Mouse (Mus musculus) forebrain, postnatal 0 days (tissue): Measurements from ENCODE around the gene Srp9. TPM values are rescaled to one million over a fixed set of nuclear protein-coding genes. Genes with fewer than 3 reads are reported as not detected.
"Not testable (repeated sequence)": the region's sequence is repeated elsewhere in the genome, so short reads cannot be mapped to it uniquely, and the experiment has no call there.

Experiments
- ATAC-seq: fragments of 200-750 bp; cut with Nextera tagmentation; 2 replicates; pipeline ENCODE4 v1.8.0; 2017; ENCODE audit warnings: mild to moderate bottlenecking, moderate library complexity
- DNase-seq: peaks from one replicate; pipeline ENCODE4 v3.0.0-alpha.2; 2015
- H3K27ac ChIP-seq: fragments of 300-500 bp; sonication (generic); 2 replicates; pipeline ENCODE4 v1.5.1; 2014; ENCODE audit warnings: low read depth, mild to moderate bottlenecking, antibody characterized with exemption, low read length, moderate library complexity, mixed read lengths
- H3K27me3 ChIP-seq: fragments of 300-500 bp; sonication (generic); 2 replicates; pipeline ENCODE4 v1.6.1; 2014; ENCODE audit warnings: mild to moderate bottlenecking, low read length, mixed read lengths; ENCODE audit not compliant: insufficient read depth
- H3K36me3 ChIP-seq: fragments of 300-500 bp; sonication (generic); 2 replicates; pipeline ENCODE4 v1.6.1; 2014; ENCODE audit warnings: mild to moderate bottlenecking, moderate library complexity; ENCODE audit not compliant: insufficient read depth
- H3K4me1 ChIP-seq: fragments of 300-500 bp; sonication (generic); 2 replicates; pipeline ENCODE4 v1.6.1; 2014; ENCODE audit warnings: antibody characterized with exemption; ENCODE audit not compliant: insufficient read depth
- H3K4me2 ChIP-seq: fragments of 300-500 bp; sonication (generic); 2 replicates; pipeline ENCODE4 v1.6.1; 2014; ENCODE audit warnings: low read depth, mild to moderate bottlenecking, moderate library complexity
- H3K4me3 ChIP-seq: fragments of 300-500 bp; sonication (generic); 2 replicates; pipeline ENCODE4 v1.5.1; 2014; ENCODE audit warnings: low read depth, low read length, mixed read lengths
- H3K9ac ChIP-seq: fragments of 300-500 bp; sonication (generic); 2 replicates; pipeline ENCODE4 v1.6.1; 2014; ENCODE audit warnings: mild to moderate bottlenecking
- H3K9me3 ChIP-seq: fragments of 300-500 bp; sonication (generic); 2 replicates; pipeline ENCODE4 v1.6.1; 2016; ENCODE audit warnings: low read length
- CTCF ChIP-seq: sonication (generic); IDR thresholded peaks from 2 replicates; pipeline ENCODE4 v1.5.1; 2016; ENCODE audit warnings: antibody characterized with exemption, control low read depth, low read depth
- WGBS: fragments of 180-500 bp; shearing (Covaris S2); extraction: QIAGEN DNeasy Blood & Tissue Kit; methylation state at CpG from one replicate; pipeline ENCODE4 v1.1.7; 2014; 5-methylcytosine and 5-hydroxymethylcytosine counted together
- polyA plus RNA-seq: library from polyadenylated mRNA; unstranded; fragments of >200 nt; fragmentation: Nextera tagmentation; extraction: Ambion mirVana; gene quantifications from 2 replicates; pipeline ENCODE4 v1.2.1, GENCODE M21; 2015
- total RNA-seq: library from RNA; depleted of rRNA; stranded (reverse); fragments of >200 nt; gene quantifications from 2 replicates; pipeline ENCODE4 v1.2.3, GENCODE M21; 2014; rRNA removed

Gene Srp9
- total and polyA plus RNA-seq, 2 experiments from 2014 or later = 82.9 to 150 TPM

DNA sequence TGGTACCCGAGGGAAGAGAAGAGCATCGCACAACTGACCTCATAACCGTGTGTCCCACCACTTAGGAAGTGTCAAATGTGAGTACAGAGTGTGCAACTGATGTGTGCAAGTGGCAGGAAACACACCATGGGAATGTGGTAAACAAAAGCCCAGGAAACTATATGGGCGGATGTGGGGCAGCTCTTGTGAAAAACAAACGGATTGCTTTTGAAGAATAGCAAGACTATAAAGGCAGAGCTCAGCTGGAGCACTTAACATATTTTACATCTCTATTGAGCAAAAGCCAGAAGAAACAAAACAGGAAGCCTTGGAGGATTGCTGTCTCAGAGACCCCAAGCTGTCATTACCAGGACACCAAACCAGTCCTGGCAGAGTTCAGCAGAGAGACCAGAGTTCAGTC is 38.4 kb downstream of the Srp9 start:
- Histone ChIP-seq H3K4me2 (no peak overlapping the region), H3K9ac (no peak overlapping the region), H3K9me3 (no peaks in the 10 kb centered on the region), H3K4me3 (no peak overlapping the region), H3K4me1 (no peaks in the 10 kb centered on the region), H3K36me3 (no peaks in the 10 kb centered on the region), H3K27me3 (no peaks in the 10 kb centered on the region), H3K27ac (no peak overlapping the region)
- TF ChIP-seq CTCF = no peak
- WGBS = 35% methylated on average over 5 of the region's 5 CpGs
- ATAC-seq (no peak), DNase-seq (no peak)

DNA sequence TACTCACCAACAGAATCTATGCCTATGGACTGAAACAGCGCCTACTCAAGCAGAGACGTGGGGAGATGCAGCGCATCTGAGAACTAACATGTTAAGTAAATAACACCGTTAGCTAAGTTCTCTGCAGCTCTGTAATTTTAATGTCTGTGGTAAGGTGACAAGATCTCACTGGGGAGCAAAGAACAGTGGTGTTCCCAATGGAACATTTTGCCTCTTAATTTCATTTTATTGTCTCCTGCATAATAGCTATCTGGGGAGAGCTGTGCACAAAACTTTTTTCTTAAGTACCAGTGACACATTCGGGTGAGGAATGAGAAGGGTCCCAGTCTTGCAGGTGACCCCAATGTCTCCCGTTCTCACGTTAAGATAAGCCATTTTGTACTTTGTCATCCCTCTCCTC is 39.8 kb downstream of the Srp9 start, which contains the start of gene Vmn1r1:
TSS of gene Vmn1r1 (minus strand) at position 101 of the 400 bp plus-strand sequence.
- no peak within 1 kb of the TSS for H3K4me2 ChIP-seq
- DNase-seq (no peak), ATAC-seq (no peak)
- no peaks in the 10 kb centered on the region for H3K9me3 ChIP-seq
- no peak within 1 kb of the TSS for H3K27ac ChIP-seq
- no peak for TF ChIP-seq CTCF
- 90% methylated on average over 7 of the region's 7 CpGs for WGBS
- no peak within 1 kb of the TSS for H3K9ac ChIP-seq
- no peaks in the 10 kb centered on the region for H3K27me3 ChIP-seq
- no peaks in the 10 kb centered on the region for H3K36me3 ChIP-seq
- H3K4me3 ChIP-seq = no peak within 1 kb of the TSS
- no peaks in the 10 kb centered on the region for H3K4me1 ChIP-seq

DNA sequence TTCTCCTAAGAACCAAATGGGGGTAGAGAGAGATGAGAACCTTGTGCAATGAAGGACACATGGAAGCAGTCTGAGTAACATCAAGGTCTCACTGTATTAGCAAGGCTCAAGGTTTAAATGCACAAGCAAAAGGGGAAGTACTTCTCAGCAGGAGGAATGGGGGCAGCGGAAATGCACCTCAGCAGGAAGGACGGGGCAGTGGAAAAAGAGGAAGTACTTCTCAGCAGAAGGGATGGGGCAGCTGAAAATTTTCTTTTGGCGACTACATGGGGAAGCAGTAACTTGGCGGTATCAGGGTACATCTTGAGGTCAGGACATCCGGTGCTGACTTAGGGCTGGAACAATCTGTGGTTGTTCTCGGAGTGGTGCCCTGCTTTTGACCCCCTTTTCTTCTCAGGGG is 45.7 kb downstream of the Srp9 start:
- H3K9ac ChIP-seq, H3K36me3 ChIP-seq: not testable (repeated sequence)
- WGBS = 87% methylated on average over 6 of the region's 6 CpGs

DNA sequence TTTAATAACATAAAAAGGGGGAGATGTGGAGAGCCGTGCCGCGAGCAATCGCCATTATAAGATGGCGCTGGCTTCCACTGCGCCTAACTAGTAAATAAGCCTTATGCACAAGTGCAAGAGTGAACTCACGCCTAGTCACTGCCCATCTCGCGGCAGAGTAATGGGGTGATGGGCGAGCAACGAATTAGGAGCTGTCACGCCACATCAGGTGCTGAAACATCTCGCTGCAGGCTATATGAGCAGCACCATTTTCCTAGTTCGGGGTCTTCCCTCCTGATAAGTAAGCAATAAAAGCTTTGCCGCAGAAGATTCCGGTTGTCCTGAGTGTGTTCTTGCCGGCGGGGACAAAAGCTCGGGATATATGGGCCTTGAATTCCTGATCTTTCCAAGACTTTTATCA is 52.4 kb downstream of the Srp9 start:
- not testable (repeated sequence) for H3K4me3 ChIP-seq, ATAC-seq, H3K27me3 ChIP-seq, H3K9ac ChIP-seq, H3K27ac ChIP-seq, H3K4me2 ChIP-seq, H3K4me1 ChIP-seq, H3K36me3 ChIP-seq, DNase-seq, H3K9me3 ChIP-seq
- WGBS = 94% methylated on average over 19 of the region's 19 CpGs

More for the DNA sequence above, 45.7 kb downstream of the Srp9 start:
- H3K4me3 ChIP-seq, H3K4me2 ChIP-seq, H3K4me1 ChIP-seq, H3K27me3 ChIP-seq, H3K27ac ChIP-seq, H3K9me3 ChIP-seq, ATAC-seq, DNase-seq: not testable (repeated sequence)

DNA sequence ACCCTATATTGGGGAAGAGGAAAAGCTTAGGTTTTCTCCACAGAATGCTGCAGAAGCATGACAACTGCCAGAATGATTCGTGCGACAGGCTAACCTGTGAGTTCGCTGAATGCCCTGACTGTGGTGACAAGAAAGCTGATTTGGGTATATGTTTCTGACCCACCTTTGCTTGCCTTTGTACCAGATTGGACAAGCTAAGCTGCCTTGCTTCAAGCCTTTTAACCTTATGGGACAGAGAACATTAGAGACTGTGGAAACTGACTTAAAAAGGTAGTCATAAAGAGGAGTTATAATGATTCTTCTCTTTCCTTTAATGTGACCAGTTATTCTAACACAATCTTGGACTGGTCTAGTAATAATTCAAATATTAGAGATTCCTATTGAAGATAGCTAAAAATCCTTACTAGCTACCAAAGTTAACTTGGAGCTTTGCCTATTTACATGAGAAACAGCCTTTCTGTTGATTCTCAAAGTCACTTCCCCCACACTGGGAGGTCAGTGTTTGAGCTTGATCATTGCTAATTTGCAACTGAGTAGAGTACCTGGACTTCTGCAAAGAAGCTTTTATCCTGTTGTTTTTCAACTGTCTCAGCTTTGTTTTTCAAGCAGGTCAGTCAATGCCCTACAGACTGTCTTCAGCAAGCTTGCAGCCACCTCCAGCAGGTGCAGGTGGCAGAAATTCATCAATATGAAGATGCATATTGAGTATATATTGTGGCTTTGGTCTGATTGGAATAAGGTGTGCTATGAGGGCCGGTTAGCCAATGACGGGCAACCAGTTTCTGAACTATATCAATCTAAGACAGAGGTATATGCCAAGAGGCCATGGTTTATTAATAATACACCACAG is 57.1 kb downstream of the Srp9 start:
- no peak for TF ChIP-seq CTCF
- no peak for DNase-seq
- Histone ChIP-seq H3K27me3 (no peaks in the 10 kb centered on the region), H3K4me2 (no peak overlapping the region), H3K27ac (no peak overlapping the region), H3K9ac (no peak overlapping the region), H3K36me3 (no peaks in the 10 kb centered on the region), H3K4me1 (no peaks in the 10 kb centered on the region), H3K4me3 (no peak overlapping the region), H3K9me3 (no peaks in the 10 kb centered on the region)
- ATAC-seq = no peak
- 64% methylated on average over 5 of the region's 5 CpGs for WGBS

Other genes with a start within 250 kb of the Srp9 start
- 75.0 and 88.0 TPM in 2 replicates for gene Enah, start 104.7 kb upstream of the Srp9 start, total RNA-seq
- 8.1 and 16.0 TPM in 2 replicates for gene Enah, start 104.7 kb upstream of the Srp9 start, polyA plus RNA-seq
- not detected in 2 replicates for gene Vmn1r1, start 39.7 kb downstream of the Srp9 start, total RNA-seq
- not detected in 2 replicates for gene Vmn1r1, start 39.7 kb downstream of the Srp9 start, polyA plus RNA-seq
- gene Degs1, start 158.1 kb downstream of the Srp9 start, total RNA-seq = 55.5 and 62.5 TPM in 2 replicates
- gene Degs1, start 158.1 kb downstream of the Srp9 start, polyA plus RNA-seq = 76.1 and 87.2 TPM in 2 replicates
- gene Fbxo28, start 216.9 kb downstream of the Srp9 start, total RNA-seq = 31.9 and 33.9 TPM in 2 replicates
- 13.8 and 17.4 TPM in 2 replicates for gene Fbxo28, start 216.9 kb downstream of the Srp9 start, polyA plus RNA-seq